Mouse (Mus musculus) lung, adult 2 months (tissue): ENCODE results near the gene Scfd1.

Experiments used
- CTCF ChIP-seq: fragments of 200-500 bp; IDR thresholded peaks from 2 replicates; pipeline ENCODE4 v1.5.1; 2011; ENCODE audit warnings: mild to moderate bottlenecking, low read length, control low read depth; ENCODE audit not compliant: insufficient read depth
- POLR2A ChIP-seq: fragments of 200-500 bp; IDR thresholded peaks from 2 replicates; pipeline ENCODE4 v1.6.1; 2011; ENCODE audit warnings: low read depth, mild to moderate bottlenecking, control low read depth, low read length, borderline replicate concordance; ENCODE audit errors: extremely low read depth

DNA sequence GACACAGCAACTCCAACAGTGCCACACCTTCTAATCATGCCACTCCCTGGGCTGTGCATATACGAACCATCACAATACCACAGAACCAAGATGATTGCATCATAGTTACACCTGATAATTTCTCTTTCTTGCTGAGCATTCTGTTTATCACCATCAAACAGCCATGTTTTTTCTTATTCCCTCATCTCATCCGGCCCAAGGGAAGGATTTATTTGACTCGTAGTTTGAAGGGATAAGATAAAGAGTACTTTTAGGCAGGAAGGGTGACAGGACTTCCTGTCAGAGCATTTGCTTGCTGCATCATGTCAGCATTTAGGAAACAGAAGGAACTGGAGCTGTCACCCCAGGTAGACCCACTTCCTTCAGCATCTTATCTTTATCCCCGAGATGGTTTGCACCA is 34.1 kb downstream of the Scfd1 start:
- TF ChIP-seq CTCF (no peak), POLR2A (no peak)
